8 mouse cellular contexts compared by ENCODE assay signal in the genomic region with DNA sequence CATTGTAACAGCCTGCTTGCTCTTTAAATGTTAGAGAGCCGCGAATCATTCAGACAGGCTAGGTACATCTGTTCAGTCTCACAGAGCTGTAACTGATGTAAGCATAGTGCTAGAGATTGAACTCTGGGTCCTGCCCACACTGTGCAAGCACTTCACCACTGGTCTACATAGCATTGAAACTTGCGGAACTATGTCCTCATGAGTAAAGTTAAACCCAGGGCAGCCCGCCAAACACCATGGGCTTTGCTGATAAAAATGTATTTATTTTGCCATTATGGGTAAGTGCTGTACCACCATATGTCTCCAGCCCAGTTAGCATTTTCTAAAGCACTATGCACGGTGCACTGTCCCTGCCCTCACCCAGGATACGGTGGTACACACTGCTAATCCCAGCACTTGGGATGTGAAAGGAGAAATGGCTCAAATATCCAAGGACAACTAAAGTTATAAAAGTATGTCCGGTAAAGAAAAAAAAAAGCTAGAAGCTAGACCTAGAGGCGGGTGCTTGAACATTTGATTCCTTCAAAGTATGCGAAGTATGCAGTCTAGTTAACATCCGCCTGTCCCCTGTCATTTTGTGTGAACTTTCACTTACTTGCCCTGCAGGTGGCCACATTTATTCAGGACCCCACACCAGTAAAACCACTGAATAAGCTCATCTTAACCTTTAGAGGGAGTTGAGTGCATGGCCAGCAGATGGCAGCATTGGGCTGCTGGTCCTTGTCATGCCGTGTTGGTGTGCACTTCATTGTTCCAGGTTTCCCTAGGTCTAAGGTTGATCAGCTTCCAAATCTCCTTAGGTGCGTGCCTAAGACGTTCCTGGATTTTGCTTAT. TPM values are rescaled to one million over a fixed set of nuclear protein-coding genes. Genes with fewer than 3 reads are reported as not detected.
DNase-seq lines count a peak whose midpoint lies in the region; ATAC-seq and TF ChIP-seq lines count a peak whose summit lies in the region.

No protein-coding gene starts in this region.

- H3K4me2 ChIP-seq in hindbrain, embryonic 16.5 days (ENCODE audit: low read length): no peak overlapping the region

- no peaks in the 10 kb centered on the region; the same call in 1 of the 2 replicates for H3K4me1 ChIP-seq in hindbrain, embryonic 16.5 days (ENCODE audit: control insufficient read depth, insufficient read depth, low read depth, low read length)

- H3K27ac ChIP-seq in gastrocnemius, adult 2 months: peak overlapping the region; percentile 93
- no peak overlapping the region for H3K27ac ChIP-seq in hindbrain, embryonic 16.5 days (ENCODE audit: low read depth, low read length)

- peak; percentile 73 for ATAC-seq in hindbrain, embryonic 16.5 days

- no peak overlapping the region for H3K9ac ChIP-seq in hindbrain, embryonic 16.5 days (ENCODE audit: low read depth, low read length)

- TF ChIP-seq CTCF in gastrocnemius, adult 2 months (IDR thresholded peaks at IDR 0.05): peak; percentile 98

- H3K36me3 ChIP-seq in hindbrain, embryonic 16.5 days (ENCODE audit: control insufficient read depth, insufficient read depth, low read length): no peaks in the 10 kb centered on the region

- H3K27me3 ChIP-seq in hindbrain, embryonic 16.5 days (replicated peaks; ENCODE audit: control insufficient read depth, insufficient read depth, low read length): no peaks in the 10 kb centered on the region

- H3K9me3 ChIP-seq in hindbrain, embryonic 16.5 days (ENCODE audit: control insufficient read depth, low read length): no peaks in the 10 kb centered on the region

- intact Hi-C loops in gastrocnemius, adult 2 months (cut with DNase I): loop anchor here (5.0 kb wide), 1 partner anchor 173 kb away; a partner anchor contains a TSS

- 50% methylated on average over 13 of the region's 13 CpGs for WGBS in hindbrain, embryonic 16.5 days

- peak overlapping the region; percentile 38 for H3K4me3 ChIP-seq in gastrocnemius, adult 2 months
- no peak overlapping the region for H3K4me3 ChIP-seq in hindbrain, embryonic 16.5 days (ENCODE audit: low read length)

- peak; percentile 74 for DNase-seq in T-cell, adult 2 months (ENCODE audit: low spot score)
- DNase-seq in cerebellum, postnatal 36 days: peak; percentile 84 to 85
- peak; percentile 91 for DNase-seq in gastrocnemius, adult 2 months
- DNase-seq in left cerebral cortex, adult 11 months (ENCODE audit: low spot score): peak; percentile 59
- DNase-seq in lung, postnatal 4 days: peak; percentile 82 to 90
- DNase-seq in right cerebral cortex, adult 18-20 months: peak; percentile 71
- peak; percentile 68 for DNase-seq in urinary bladder, adult 2 months (ENCODE audit: low spot score)

RNA-seq across cellular contexts. Expression of a gene that starts 9.9 kb away (rescaled TPM):
- 10 to 100 TPM; 23.7 to 34.3 TPM for total RNA-seq in gastrocnemius, adult 2 months (2021)
- polyA plus RNA-seq in hindbrain, embryonic 16.5 days (2015; fragmentation: Nextera tagmentation; extraction: Ambion mirVana): 28.8 and 29.3 TPM in 2 replicates
- 10.7 and 12.5 TPM in 2 replicates for polyA plus RNA-seq in urinary bladder, adult 2 months (2012; rRNA removed)
